In the genomic region with DNA sequence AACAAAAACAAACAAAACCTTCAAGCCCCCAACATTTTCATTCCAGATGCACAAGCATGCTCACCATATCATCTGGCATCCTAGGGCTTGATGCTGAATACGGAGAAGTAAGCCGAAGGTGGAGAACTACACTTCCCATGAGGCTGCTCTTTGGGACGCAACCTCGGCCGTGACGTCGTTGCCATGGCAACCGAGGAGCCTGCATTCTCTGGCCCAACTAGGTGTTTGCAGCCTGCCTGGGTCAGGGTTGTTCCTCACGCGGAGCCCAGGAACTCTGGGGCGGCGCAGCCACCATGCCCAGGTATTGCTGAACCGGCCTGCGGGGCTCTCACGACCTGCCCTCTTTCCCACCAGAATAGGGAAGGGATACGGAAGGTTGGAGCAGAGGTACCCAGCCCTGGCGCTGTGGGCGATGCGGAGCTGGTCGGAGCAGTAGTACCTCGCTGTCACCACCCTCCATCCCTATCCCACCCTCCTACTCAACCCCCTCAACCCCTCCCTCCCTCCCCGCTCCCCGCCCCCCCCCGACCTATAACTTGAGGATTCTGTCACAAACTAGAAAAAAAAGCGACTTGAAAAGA, we compare ENCODE assay signal across 9 mouse cellular contexts. TPM values are rescaled to one million over a fixed set of nuclear protein-coding genes. Genes with fewer than 3 reads are reported as not detected.
DNase-seq lines count a peak whose midpoint lies in the region; ATAC-seq and TF ChIP-seq lines count a peak whose summit lies in the region.
"Had no signal": no experiment of that assay in that cellular context is flagged by ENCODE, and none has a peak within 500 bp of the region (broad histone marks: within the 10 kb centered on the region; RNA-seq: fewer than 3 reads in every experiment).

A gene (plus strand): TSS at position 221 of the 581 bp plus-strand sequence.

- no peak for TF ChIP-seq CTCF in midbrain, postnatal 0 days (IDR thresholded peaks at IDR 0.05)

- peak; percentile 81 to 82 for DNase-seq in B cell, adult 2 months
- DNase-seq in brain, embryonic 18.5 days (ENCODE audit: low read depth, low spot score), result peak; percentile 92
- peak; percentile 98 for DNase-seq in midbrain, postnatal 0 days (ENCODE audit: low spot score)
- peak; percentile 28 to 82 for DNase-seq in spleen, postnatal 10 days (ENCODE audit: low spot score in 2 of 2)

- peak within 1 kb of the TSS; percentile 53 for H3K4me3 ChIP-seq in erythroblast, embryonic 14.5 days (replicated peaks)
- peak within 1 kb of the TSS; percentile 67 for H3K4me3 ChIP-seq in heart, embryonic 11.5 days (ENCODE audit: low read depth, low read length)
- peak within 1 kb of the TSS; percentile 67 for H3K4me3 ChIP-seq in kidney, embryonic 15.5 days (replicated peaks)
- peak within 1 kb of the TSS; percentile 66 for H3K4me3 ChIP-seq in limb, embryonic 15.5 days
- H3K4me3 ChIP-seq in midbrain, postnatal 0 days (ENCODE audit: low read depth, low read length), result peak within 1 kb of the TSS; percentile 57

- no peaks in the 10 kb centered on the region for H3K36me3 ChIP-seq in erythroblast, embryonic 14.5 days (ENCODE audit: control insufficient read depth)
- H3K36me3 ChIP-seq in heart, embryonic 11.5 days (ENCODE audit: control insufficient read depth, insufficient read depth, low read length), result no peaks in the 10 kb centered on the region
- peaks cover 2% of the 10 kb centered on the region; the same call in 1 of the 2 replicates for H3K36me3 ChIP-seq in kidney, embryonic 15.5 days
- H3K36me3 ChIP-seq in limb, embryonic 15.5 days, result no peaks in the 10 kb centered on the region
- no peaks in the 10 kb centered on the region for H3K36me3 ChIP-seq in midbrain, postnatal 0 days (ENCODE audit: insufficient read depth, low read length)

- peak; percentile 85 for ATAC-seq in heart, embryonic 11.5 days (replicated peaks; ENCODE audit: insufficient number of reproducible peaks, low FRiP score, low TSS enrichment)
- peak; percentile 97 for ATAC-seq in kidney, embryonic 15.5 days (replicated peaks; ENCODE audit: low FRiP score)
- peak; percentile 92 for ATAC-seq in limb, embryonic 15.5 days (ENCODE audit: insufficient number of reproducible peaks, low FRiP score, low TSS enrichment, low read depth)
- peak; percentile 94 for ATAC-seq in midbrain, postnatal 0 days (ENCODE audit: low FRiP score)

- no peaks in the 10 kb centered on the region for H3K9me3 ChIP-seq in erythroblast, embryonic 14.5 days (ENCODE audit: control insufficient read depth, low read length)
- no peaks in the 10 kb centered on the region for H3K9me3 ChIP-seq in heart, embryonic 11.5 days (replicated peaks; ENCODE audit: control insufficient read depth, low read length)
- no peaks in the 10 kb centered on the region for H3K9me3 ChIP-seq in kidney, embryonic 15.5 days (replicated peaks)
- no peaks in the 10 kb centered on the region for H3K9me3 ChIP-seq in limb, embryonic 15.5 days
- no peaks in the 10 kb centered on the region for H3K9me3 ChIP-seq in midbrain, postnatal 0 days (ENCODE audit: low read length)

- H3K4me1 ChIP-seq in erythroblast, embryonic 14.5 days (ENCODE audit: control insufficient read depth), result peaks cover 4% of the 10 kb centered on the region
- H3K4me1 ChIP-seq in heart, embryonic 11.5 days (ENCODE audit: control insufficient read depth, insufficient read depth, low read length), result 0 out of 2 replicates have a peak, but pooled peaks cover 3% of the 10 kb centered on the region
- peaks cover 7% of the 10 kb centered on the region for H3K4me1 ChIP-seq in kidney, embryonic 15.5 days
- H3K4me1 ChIP-seq in limb, embryonic 15.5 days, result peaks cover 17% of the 10 kb centered on the region
- no peaks in the 10 kb centered on the region for H3K4me1 ChIP-seq in midbrain, postnatal 0 days (ENCODE audit: insufficient read depth, low read length)

- H3K27ac ChIP-seq in heart, embryonic 11.5 days (ENCODE audit: low read depth, low read length), result no peak within 1 kb of the TSS
- peak within 1 kb of the TSS; percentile 73 for H3K27ac ChIP-seq in kidney, embryonic 15.5 days
- H3K27ac ChIP-seq in limb, embryonic 15.5 days, result peak within 1 kb of the TSS; percentile 80
- peak within 1 kb of the TSS; percentile 80 for H3K27ac ChIP-seq in midbrain, postnatal 0 days (ENCODE audit: low read depth, low read length)

- H3K27me3 ChIP-seq in erythroblast, embryonic 14.5 days (ENCODE audit: control insufficient read depth), result no peaks in the 10 kb centered on the region
- no peaks in the 10 kb centered on the region for H3K27me3 ChIP-seq in heart, embryonic 11.5 days (ENCODE audit: control insufficient read depth, insufficient read depth, low read length)
- H3K27me3 ChIP-seq in kidney, embryonic 15.5 days, result no peaks in the 10 kb centered on the region
- no peaks in the 10 kb centered on the region for H3K27me3 ChIP-seq in limb, embryonic 15.5 days
- H3K27me3 ChIP-seq in midbrain, postnatal 0 days (ENCODE audit: insufficient read depth, low read length), result no peaks in the 10 kb centered on the region

- WGBS in heart, embryonic 11.5 days (ENCODE audit: insufficient replicate concordance), result 0% methylated on average over 25 of the region's 25 CpGs
- WGBS in kidney, embryonic 15.5 days, result under 1% methylated on average over 24 of the region's 25 CpGs
- WGBS in limb, embryonic 15.5 days, result 2% methylated on average over 25 of the region's 25 CpGs
- 1% methylated on average over 25 of the region's 25 CpGs for WGBS in midbrain, postnatal 0 days

- peak within 1 kb of the TSS; percentile 58; the same call in 1 of the 2 replicates for H3K9ac ChIP-seq in heart, embryonic 11.5 days (ENCODE audit: low read depth, low read length)
- peak within 1 kb of the TSS; percentile 58 for H3K9ac ChIP-seq in kidney, embryonic 15.5 days
- 0 out of 2 replicates have a peak within 1 kb of the TSS, but pooled peaks have one; percentile 37 for H3K9ac ChIP-seq in limb, embryonic 15.5 days
- peak within 1 kb of the TSS; percentile 67 for H3K9ac ChIP-seq in midbrain, postnatal 0 days (replicated peaks; ENCODE audit: low read length, poor library complexity, severe bottlenecking)

- peak within 1 kb of the TSS; percentile 82 for H3K4me2 ChIP-seq in heart, embryonic 11.5 days
- peak within 1 kb of the TSS; percentile 79 for H3K4me2 ChIP-seq in kidney, embryonic 15.5 days
- peak within 1 kb of the TSS; percentile 76 for H3K4me2 ChIP-seq in limb, embryonic 15.5 days
- H3K4me2 ChIP-seq in midbrain, postnatal 0 days (ENCODE audit: low read depth, low read length, poor library complexity, severe bottlenecking), result peak within 1 kb of the TSS; percentile 67

RNA-seq across cellular contexts. Expression of the gene that starts here (rescaled TPM):
- not detected in 2 replicates for polyA plus RNA-seq in erythroblast, embryonic 14.5 days (2012)
- 11.9 and 12.8 TPM in 2 replicates for polyA plus RNA-seq in heart, embryonic 11.5 days (2014; fragmentation: Nextera tagmentation; extraction: Ambion mirVana)
- polyA plus RNA-seq in kidney, embryonic 15.5 days (2015; fragmentation: Nextera tagmentation; extraction: Ambion mirVana), result 51.0 and 52.8 TPM in 2 replicates
- 26.8 and 29.1 TPM in 2 replicates for polyA plus RNA-seq in limb, embryonic 15.5 days (2015; fragmentation: Nextera tagmentation; extraction: Ambion mirVana)
- 18.3 and 19.6 TPM in 2 replicates for total RNA-seq in midbrain, postnatal 0 days (2014; rRNA removed)
- 36.1 and 37.7 TPM in 2 replicates for polyA plus RNA-seq in midbrain, postnatal 0 days (2015; fragmentation: Nextera tagmentation; extraction: Ambion mirVana)
- total RNA-seq: MEL had no signal

Comparison
In these comparisons a context has a peak if more than half of its experiments do, and no peak if none do; other contexts are left out.
1. RNA of the gene that starts here (polyA plus RNA-seq): 51.0 to 52.8 TPM in kidney, embryonic 15.5 days, 36.1 to 37.7 TPM in midbrain, postnatal 0 days, 26.8 to 29.1 TPM in limb, embryonic 15.5 days and 11.9 to 12.8 TPM in heart, embryonic 11.5 days; not detected in erythroblast, embryonic 14.5 days; every median in the first group is over 10 times any median in the second.
2. Peak in every context shown above with its lines, with median percentiles within 50 percentile points of each other: DNase-seq, H3K4me3 ChIP-seq, ATAC-seq, H3K4me2 ChIP-seq and H3K9ac ChIP-seq.